Mouse (Mus musculus) bone marrow macrophage, adult 2 months (primary cell): ENCODE data around the gene Gpr21. TPM values are rescaled to one million over a fixed set of nuclear protein-coding genes. Genes with fewer than 3 reads are reported as not detected.
A peak's percentile ranks its signal among the peaks of the same experiment; 100 is the strongest.
"Not testable (repeated sequence)": the region's sequence is repeated elsewhere in the genome, so short reads cannot be mapped to it uniquely, and the experiment has no call there.

ENCODE experiments used
- H3K27ac ChIP-seq: 2 replicates; pipeline ENCODE4 v1.5.1; 2012; ENCODE audit warnings: low read depth, low read length; ENCODE audit not compliant: insufficient read depth
- H3K4me1 ChIP-seq: 2 replicates; pipeline ENCODE4 v1.6.1; 2012; ENCODE audit warnings: low read length; ENCODE audit not compliant: control insufficient read depth, insufficient read depth
- H3K4me3 ChIP-seq: 2 replicates; pipeline ENCODE4 v1.5.1; 2012; ENCODE audit warnings: mild to moderate bottlenecking, low read length, moderate library complexity; ENCODE audit not compliant: insufficient read depth
- CTCF ChIP-seq: IDR thresholded peaks from 2 replicates; pipeline ENCODE4 v1.5.1; 2012; ENCODE audit warnings: low read depth, mild to moderate bottlenecking, low read length, moderate library complexity
- POLR2A ChIP-seq: IDR thresholded peaks from 2 replicates; pipeline ENCODE4 v1.6.1; 2012; ENCODE audit warnings: mild to moderate bottlenecking, low read depth, low read length, borderline replicate concordance
- polyA plus RNA-seq: library from polyadenylated mRNA; stranded (reverse); fragments of >200 nt; gene quantifications from 2 replicates; pipeline ENCODE4 v1.2.4, GENCODE M21; 2012; ENCODE audit not compliant: missing spikeins, insufficient read depth, insufficient read length

Gene Gpr21
- polyA plus RNA-seq: 2.1 and 2.3 TPM in 2 replicates

DNA sequence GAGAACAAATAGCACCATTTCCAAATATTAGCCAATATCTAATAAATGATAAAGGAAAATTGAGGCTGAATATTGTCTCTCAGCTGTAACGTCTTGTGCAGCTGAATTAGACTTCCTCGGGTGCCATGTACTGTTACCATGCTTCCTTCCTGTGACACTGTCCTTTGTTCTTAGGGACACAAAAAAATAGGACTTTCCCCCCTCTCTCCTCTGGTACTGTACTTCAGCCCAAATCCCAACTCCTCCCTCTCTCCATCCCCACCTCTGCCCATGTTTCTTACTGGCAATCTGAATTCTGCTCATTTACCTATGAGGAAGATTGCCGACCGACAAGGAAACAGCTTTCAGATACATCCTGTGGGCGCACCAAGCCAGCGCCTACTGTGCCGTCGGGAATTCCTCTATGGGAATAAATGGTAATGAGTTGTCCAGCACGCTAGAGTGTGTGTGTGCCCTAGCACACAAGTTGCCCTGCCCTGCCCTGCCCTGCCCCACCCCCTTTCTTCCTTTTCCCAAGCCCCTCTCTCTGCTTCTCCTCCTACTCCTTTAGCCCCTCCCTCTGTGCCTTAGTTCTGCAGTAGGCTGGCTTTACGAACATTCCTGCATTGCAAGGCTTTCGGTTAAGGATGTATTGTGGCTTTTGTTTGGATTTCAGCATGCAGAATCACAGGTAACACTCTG, at the start of gene Gpr21:
Gene Gpr21, plus strand, starts transcription at position 303 of the 681 bp plus-strand sequence.
- Histone ChIP-seq H3K4me1 (no peaks in the 10 kb centered on the region), H3K27ac (no peak within 1 kb of the TSS), H3K4me3 (no peak within 1 kb of the TSS)
- TF ChIP-seq CTCF (no peak), POLR2A (no peak)

DNA sequence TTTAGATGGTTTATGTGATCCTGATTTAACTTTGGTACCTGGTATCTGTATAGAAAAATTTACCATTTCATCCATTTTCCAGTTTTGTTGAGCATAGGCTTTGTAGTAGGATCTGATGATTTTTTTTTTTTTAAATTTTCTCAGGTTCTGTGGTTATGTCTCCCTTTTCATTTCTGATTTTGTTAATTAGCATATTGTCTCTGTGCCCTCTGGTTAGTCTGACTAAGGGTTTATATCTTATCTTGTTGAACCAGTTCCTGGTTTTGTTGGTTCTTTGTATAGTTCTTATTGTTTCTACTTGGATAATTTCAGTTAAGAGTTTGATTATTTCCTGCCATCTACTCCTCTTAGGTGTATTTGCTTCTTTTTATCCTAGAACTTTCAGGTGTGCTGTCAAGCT, 36.6 kb upstream of the Gpr21 start:
- H3K27ac ChIP-seq: no peak overlapping the region
- no peak overlapping the region for H3K4me3 ChIP-seq
- TF ChIP-seq CTCF (no peak), POLR2A (no peak)
- H3K4me1 ChIP-seq: no peaks in the 10 kb centered on the region

DNA sequence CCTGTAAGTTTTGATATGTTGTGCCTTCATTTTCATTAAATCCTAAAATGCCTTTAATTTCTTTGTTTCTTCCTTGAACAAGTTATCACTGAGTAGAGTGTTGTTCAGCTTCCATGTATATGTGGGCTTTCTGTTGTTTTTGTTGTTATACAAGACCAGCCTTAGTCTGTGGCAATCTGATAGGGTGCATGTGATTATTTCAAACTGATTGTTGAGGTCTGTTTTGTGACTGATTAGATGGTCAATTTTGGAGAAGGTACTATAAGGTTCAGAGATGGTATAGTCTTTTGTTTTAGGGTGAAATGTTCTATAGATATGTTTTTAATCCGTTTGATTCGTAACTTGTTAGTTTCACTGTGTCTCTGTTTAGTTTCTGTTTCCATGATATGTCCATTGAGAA, 36.1 kb upstream of the Gpr21 start:
- no peaks in the 10 kb centered on the region for H3K4me1 ChIP-seq
- TF ChIP-seq CTCF (no peak), POLR2A (no peak)
- no peak overlapping the region for H3K4me3 ChIP-seq
- H3K27ac ChIP-seq: no peak overlapping the region

DNA sequence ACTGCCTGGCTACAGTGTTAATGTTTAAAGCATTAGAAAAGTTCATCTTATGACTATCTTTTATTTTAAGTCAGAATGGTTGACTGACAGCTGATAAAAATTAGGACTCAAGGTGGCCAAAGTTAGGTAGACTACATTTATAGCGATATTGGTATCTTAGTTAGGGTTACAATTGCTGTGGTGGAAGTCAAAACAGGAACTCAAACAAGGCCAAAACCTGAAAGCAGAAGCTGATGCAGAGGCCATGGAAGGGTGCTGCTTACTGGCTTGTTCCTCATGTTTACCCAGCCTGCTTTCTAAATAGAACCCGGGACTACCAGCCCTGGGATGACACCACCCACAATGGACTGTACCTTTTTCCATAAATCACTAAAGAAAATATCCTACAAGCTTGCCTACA, 32.0 kb upstream of the Gpr21 start:
- TF ChIP-seq POLR2A (no peak), CTCF (no peak)
- no peaks in the 10 kb centered on the region for H3K4me1 ChIP-seq
- H3K27ac ChIP-seq: peak overlapping the region; percentile 37; the same call in 1 of the 2 replicates
- H3K4me3 ChIP-seq: no peak overlapping the region

DNA sequence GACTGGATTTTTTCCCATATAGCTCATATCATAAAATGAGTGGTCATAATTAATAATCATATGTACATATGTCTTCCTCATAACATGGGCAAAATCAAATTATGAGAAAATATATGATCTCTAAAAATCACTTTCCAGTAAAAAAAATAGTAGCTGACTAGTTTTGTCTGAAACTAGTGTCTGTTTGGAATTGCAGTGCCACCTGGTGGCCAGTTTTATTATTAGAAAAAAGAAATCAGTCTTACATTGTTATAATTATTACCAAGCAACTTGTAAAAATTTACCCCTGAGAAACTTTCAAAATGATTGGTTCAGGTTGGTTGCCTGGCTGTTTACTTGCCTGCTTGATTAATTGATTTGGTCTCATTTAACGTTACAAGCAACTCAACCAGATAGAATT, 30.8 kb upstream of the Gpr21 start:
- no peak for TF ChIP-seq POLR2A
- no peak for TF ChIP-seq CTCF
- no peaks in the 10 kb centered on the region for H3K4me1 ChIP-seq
- no peak overlapping the region for H3K27ac ChIP-seq
- H3K4me3 ChIP-seq: no peak overlapping the region

DNA sequence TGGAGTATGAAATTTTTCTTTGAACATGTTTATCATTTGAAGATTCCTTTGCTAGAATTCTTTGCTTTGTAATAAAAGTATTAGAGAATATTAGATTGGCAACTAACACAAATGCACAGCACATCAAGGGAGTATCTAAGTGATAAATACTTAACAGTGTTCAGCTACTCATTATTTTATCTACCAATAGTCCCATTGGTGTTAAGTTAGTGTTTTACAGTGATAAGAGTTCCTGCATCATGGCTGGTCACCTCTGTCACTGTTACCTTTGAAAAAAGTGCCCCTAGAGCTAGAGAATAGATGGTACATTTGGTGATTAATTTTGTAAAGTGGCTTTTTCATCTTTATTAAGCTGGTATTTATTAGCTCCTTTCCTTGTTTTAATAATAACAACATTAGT, 29.7 kb upstream of the Gpr21 start:
- no peak overlapping the region for H3K4me3 ChIP-seq
- no peak for TF ChIP-seq CTCF
- TF ChIP-seq POLR2A: no peak
- H3K4me1 ChIP-seq: no peaks in the 10 kb centered on the region
- no peak overlapping the region for H3K27ac ChIP-seq

DNA sequence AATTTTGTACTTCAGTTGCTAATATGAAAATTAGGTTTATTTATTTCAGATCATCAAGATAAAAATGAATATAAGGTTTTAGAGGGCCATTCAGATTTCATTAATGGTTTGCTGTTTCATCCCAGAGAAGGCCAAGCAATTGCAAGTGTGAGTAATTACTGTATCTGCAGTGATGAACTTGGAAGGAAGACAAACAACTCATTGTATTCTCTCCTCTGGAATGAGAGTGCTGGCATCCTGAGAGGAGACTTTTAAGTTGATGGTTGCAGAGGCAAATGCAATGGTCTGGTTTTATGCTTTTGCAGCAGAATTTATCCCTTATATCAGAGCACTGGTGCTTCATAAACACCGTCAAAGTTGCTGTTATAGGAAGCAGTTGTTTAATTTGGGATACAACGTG, 27.2 kb upstream of the Gpr21 start:
- TF ChIP-seq POLR2A (no peak), CTCF (no peak)
- Histone ChIP-seq H3K27ac (no peak overlapping the region), H3K4me1 (no peaks in the 10 kb centered on the region), H3K4me3 (no peak overlapping the region)

DNA sequence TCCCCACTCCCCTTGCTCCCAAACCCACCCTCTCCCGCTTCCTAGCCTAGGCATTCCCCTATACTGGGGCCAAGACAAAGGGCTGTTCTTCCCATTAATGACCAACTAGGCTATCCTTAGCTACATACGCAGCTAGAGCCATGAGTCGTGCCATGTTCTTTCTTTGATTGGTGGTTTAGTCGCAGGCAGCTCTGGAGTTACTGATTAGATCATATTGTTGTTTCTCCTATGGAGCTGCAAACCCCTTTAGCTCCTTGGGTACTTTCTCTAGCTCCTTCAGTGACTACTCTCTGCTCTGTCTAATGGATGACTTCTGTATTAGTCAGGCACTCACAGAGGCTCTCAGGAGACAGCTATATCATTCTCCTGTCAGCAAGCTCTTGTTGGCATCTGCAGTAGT, 18.8 kb upstream of the Gpr21 start:
- Histone ChIP-seq H3K4me3 (no peak overlapping the region), H3K4me1 (no peaks in the 10 kb centered on the region), H3K27ac (no peak overlapping the region)
- no peak for TF ChIP-seq CTCF

DNA sequence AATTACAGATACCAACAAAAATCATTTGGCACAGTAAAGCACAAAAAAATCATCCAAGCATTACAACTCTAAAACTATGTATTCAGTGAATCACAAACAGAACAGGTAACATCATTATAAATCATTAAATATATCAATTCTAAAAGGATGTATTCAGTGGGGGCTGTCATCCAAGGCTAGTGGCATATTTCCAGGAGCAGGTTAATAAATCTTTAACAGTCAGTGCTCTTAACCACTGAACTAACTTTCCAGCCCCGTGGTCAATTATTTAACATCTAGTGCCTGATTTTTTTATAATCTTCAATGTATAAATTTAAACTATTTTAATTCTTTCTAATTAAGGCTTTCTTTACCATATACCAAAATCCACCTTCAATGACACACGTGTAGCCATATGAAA, 10.3 kb upstream of the Gpr21 start:
- not testable (repeated sequence) for H3K27ac ChIP-seq, H3K4me1 ChIP-seq, H3K4me3 ChIP-seq

DNA sequence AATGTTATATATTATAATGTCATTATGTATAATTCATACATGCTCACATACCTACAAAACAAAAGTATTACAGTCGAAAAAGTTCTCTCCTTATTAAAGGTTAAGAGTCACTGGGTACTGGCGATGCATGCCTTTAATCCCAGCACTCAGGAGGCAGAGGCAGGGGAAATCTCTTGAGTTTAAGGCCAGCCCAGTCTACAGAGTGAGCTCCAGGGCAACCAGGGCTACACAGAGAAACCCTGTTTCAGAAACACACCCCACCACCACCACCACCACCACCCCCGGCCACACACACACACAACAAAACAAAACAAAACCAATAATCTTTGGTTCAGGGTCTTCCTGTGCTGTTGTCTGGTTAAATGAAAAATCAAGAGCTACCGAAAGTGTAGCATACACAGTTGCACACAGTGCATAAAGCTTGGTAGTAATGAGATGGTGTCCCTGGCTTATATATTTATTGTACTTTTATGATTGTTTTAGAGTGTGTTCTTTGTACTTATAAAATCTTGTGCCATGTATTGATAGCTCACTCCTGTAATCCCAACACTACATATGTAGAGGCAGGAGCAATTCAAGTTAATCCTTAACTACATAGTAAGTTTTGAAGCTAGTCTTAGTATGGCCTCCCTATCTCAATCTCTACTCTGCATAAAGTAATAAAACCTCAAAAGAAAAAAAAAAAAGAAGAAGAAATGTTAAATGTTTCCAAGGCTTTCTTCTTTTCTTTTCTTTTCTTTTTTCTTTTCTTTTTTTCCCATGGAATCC, 4.8 kb upstream of the Gpr21 start:
- no peaks in the 10 kb centered on the region for H3K4me1 ChIP-seq
- TF ChIP-seq POLR2A (no peak), CTCF (no peak)
- no peak overlapping the region for H3K4me3 ChIP-seq
- no peak overlapping the region for H3K27ac ChIP-seq

DNA sequence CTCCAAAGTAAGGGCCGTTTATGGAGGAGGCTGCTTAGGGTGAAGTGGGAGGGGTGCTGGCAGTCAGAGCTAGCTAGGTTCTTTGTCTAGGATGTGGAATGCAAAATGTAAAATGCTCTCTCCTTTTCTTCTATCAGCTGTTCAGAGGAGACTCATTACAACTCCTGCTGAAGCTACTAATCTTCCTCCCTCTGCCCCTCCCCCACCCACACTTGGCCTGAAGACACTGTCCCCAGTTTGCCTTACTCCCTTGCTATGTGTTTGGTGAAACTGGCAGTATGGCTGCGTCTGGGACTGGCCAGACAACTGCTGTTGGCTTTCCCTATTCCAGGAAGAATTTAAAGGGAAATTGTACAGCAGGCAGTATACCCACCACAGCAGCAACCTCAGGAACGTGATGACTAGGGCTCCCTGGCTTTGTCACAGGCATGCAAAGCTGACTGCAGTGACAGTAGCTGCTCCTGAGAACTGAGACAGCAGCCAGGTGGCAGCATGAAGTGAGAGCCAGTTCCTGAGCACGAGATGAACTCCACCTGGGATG, 860 bp downstream of the Gpr21 start:
- Histone ChIP-seq H3K4me3 (no peak overlapping the region), H3K27ac (no peak overlapping the region), H3K4me1 (no peaks in the 10 kb centered on the region)

More for the DNA sequence above, 860 bp downstream of the Gpr21 start:
- no peak for TF ChIP-seq POLR2A
- no peak for TF ChIP-seq CTCF
